Mouse (Mus musculus): ENCODE results near the gene H2al1b.
A peak's percentile ranks its signal among the peaks of the same experiment; 100 is the strongest.
"Not testable (repeated sequence)": the region's sequence is repeated elsewhere in the genome, so short reads cannot be mapped to it uniquely, and the experiment has no call there.

H2al1b gene

DNA sequence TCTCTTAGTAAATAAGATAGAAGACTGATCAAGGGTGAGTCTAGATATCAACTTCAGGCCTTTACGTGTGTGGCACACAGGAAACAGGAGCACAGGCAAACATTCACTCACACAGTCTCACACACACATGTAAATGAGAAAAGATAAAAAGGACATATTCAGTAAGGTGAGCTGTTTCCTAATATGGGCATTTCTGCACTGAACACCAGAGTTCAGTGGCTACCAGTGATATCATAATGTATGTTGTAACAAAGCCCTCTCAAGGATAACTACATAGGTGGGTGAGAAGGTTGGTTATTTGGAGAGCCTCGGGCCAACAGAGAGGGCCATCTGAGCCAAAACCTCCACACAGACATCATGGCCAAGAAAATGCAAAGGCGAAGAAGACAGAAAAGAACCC is at the start of gene H2al1b:
H2al1b (plus strand) TSS at position 301 of the 400 bp plus-strand sequence.
- DNase-seq, result not testable (repeated sequence)

GRCm38 (mm10) chrX:11254062-11254461 is 48.2 kb upstream of the H2al1b start:
- DNase-seq, result no peak

DNA sequence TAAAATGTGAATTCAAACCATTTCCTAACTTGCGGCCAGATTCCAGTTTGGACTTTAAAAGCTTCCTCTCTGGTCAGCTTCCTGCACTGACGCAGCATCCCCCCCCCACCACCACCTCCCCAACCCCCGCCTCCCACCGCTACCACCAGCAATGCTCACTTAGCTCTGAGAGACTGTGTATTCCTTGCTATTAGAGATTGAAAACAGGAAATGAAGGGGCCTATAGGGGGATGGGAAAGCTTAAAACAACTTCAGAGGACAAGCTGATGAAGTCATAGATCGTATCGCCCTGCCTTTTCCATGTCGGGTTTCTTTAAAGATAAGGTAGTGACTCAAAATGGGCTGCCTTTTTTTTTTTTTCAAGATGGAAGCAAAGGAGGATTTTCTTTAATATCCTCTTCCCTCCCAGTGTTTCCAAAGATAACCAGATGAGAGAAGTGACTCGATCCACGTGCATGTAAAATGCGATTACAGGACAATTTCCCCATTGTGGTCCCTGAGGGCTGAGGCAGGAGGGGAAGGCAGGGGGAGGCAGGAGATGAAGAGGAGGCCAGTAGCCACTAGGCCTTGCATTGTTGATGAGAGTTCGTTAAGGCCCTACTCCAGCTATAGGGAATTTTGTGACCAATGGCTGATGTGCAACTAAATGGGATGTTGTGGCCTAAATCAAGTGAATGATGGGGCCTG is 47.6 kb upstream of the H2al1b start:
- no peak for DNase-seq

GRCm38 (mm10) chrX:11255564-11256360 is 46.5 kb upstream of the H2al1b start:
- no peak for DNase-seq

DNA sequence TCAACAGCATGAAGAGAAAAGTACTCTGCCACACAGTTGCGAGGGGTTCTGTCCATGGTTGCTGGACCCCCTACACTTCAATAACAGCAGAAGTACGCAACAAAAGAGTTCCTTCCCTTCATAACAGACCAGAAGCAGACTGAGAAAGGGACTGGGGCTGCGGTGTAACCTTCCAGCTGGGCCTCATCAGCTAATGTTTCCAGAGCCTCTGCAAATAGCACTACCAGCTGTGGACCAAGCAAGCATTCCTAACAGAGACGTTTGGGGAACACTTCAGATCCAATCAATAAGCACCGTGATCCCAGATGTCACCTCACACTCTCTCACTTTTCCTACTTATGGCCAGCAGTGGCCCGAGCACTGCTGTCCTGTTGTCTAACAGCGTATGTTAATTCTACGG is 37.3 kb upstream of the H2al1b start:
- DNase-seq, result no peak

- DNase-seq, result no peak
These were observed 34.4 kb upstream of the H2al1b start for GRCm38 (mm10) chrX:11267791-11268190.

- DNase-seq, result peak; percentile 19
These were observed 33.2 kb upstream of the H2al1b start for GRCm38 (mm10) chrX:11269074-11269473.

- DNase-seq, result no peak
These were observed 29.0 kb upstream of the H2al1b start for GRCm38 (mm10) chrX:11273190-11273589.

DNA sequence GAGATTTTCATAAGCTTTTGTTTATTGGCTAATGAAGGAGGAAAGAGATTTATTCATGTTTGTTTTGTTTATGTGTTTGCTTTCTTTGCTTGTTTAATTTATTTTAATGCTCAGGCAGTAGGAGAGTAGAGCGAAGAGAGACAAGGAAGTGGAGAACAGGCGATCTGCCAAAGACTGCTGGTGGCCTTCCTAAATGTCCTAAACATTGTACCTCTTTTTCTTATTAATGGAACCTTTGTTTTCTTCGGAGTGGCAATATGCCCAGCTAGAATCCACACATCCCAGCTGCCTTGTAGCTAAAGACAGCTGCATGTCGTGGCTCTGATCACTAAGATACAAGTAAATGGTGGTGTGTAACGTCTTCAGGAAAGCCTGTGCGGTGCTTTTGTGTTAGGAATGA is 25.1 kb upstream of the H2al1b start:
- no peak for DNase-seq

GRCm38 (mm10) chrX:11280741-11281140 is 21.5 kb upstream of the H2al1b start:
- no peak for DNase-seq

DNA sequence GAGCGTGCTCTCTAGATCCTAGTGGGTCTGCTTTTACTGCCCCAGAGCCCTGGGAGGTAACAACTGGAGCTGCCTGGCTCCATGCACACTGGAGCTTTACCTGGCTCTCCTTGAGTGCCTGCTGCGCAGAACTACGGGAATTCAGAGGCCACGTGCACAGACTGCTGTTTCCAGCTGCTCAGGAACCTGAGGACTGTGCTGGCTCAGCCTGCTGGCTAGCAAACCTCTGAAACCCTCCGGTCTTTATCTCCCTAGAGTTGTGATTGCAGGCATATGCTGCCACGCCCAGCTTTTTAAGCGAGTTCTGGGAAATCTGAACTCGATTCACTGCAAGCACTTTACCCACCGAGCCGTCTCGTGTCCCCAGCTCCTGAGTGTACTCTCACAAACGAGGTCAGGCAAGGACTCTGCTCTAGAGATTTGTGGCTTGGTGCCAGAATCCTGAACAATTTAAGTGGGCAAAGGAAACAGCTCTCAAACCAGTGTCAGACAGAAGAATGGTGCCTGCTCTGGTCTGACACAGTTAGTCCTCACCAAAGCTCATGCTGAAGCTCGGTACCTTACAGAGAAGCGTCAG is 13.8 kb upstream of the H2al1b start:
- no peak for DNase-seq

DNA sequence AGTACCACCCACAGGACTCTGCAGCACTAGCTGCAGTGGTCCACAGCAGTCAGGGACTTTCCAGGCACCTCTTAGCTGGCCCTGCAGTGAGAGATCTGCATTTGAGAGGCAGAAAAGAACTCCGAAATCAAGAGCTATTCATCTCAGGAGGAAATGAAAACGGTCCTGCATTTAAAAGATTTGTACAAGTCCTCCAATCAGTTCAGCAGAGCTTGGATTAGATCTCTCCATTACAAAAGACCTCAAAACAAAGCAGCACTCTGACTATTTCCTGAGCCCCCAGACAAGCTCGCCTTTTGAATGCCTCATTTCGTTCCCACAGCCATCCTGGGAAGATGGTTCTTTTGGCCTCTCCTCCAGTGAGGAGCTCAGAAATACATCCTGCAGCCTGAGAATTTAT is 13.0 kb upstream of the H2al1b start:
- no peak for DNase-seq

DNA sequence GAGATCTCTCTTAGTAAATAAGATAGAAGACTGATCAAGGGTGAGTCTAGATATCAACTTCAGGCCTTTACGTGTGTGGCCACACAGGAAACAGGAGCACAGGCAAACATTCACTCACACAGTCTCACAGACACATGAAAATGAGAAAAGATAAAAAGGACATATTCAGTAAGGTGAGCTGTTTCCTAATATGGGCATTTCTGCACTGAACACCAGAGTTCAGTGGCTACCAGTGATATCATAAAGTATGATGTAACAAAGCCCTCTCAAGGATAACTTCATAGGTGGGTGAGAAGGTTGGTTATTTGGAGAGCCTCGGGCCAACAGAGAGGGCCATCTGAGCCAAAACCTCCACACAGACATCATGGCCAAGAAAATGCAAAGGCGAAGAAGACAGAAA is 3.3 kb upstream of the H2al1b start, which contains the start of gene H2al1a:
H2al1a (plus strand) TSS at position 301 of the 400 bp plus-strand sequence.
- not testable (repeated sequence) for DNase-seq

DNA sequence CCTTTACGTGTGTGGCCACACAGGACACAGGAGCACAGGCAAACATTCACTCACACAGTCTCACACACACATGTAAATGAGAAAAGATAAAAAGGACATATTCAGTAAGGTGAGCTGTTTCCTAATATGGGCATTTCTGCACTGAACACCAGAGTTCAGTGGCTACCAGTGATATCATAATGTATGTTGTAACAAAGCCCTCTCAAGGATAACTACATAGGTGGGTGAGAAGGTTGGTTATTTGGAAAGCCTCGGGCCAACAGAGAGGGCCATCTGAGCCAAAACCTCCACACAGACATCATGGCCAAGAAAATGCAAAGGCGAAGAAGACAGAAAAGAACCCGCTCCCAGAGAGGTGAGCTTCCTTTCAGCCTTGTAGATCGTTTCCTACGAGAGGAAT is 3.1 kb downstream of the H2al1b start, which contains the start of gene H2al1c:
H2al1c (plus strand) TSS at position 301 of the 400 bp plus-strand sequence.
- not testable (repeated sequence) for DNase-seq

GRCm38 (mm10) chrX:11308524-11308923 is 6.3 kb downstream of the H2al1b start, which contains the start of gene H2al1d:
Gene H2al1d (plus strand): TSS chrX:11308824.
- DNase-seq, result not testable (repeated sequence)

DNA sequence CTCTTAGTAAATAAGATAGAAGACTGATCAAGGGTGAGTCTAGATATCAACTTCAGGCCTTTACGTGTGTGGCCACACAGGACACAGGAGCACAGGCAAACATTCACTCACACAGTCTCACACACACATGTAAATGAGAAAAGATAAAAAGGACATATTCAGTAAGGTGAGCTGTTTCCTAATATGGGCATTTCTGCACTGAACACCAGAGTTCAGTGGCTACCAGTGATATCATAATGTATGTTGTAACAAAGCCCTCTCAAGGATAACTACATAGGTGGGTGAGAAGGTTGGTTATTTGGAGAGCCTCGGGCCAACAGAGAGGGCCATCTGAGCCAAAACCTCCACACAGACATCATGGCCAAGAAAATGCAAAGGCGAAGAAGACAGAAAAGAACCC is 9.4 kb downstream of the H2al1b start, which contains the start of gene H2al1e:
H2al1e (plus strand) TSS at position 301 of the 400 bp plus-strand sequence.
- not testable (repeated sequence) for DNase-seq

DNA sequence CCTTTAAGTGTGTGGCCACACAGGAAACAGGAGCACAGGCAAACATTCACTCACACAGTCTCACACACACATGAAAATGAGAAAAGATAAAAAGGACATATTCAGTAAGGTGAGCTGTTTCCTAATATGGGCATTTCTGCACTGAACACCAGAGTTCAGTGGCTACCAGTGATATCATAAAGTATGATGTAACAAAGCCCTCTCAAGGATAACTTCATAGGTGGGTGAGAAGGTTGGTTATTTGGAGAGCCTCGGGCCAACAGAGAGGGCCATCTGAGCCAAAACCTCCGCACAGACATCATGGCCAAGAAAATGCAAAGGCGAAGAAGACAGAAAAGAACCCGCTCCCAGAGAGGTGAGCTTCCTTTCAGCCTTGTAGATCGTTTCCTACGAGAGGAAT is 12.6 kb downstream of the H2al1b start, which contains the start of gene H2al1f:
H2al1f (plus strand) TSS at position 301 of the 400 bp plus-strand sequence.
- not testable (repeated sequence) for DNase-seq

- not testable (repeated sequence) for DNase-seq
These were observed 15.7 kb downstream of the H2al1b start, which contains the start of gene H2al1g for GRCm38 (mm10) chrX:11317956-11318355. Gene H2al1g (plus strand): TSS chrX:11318256.

DNA sequence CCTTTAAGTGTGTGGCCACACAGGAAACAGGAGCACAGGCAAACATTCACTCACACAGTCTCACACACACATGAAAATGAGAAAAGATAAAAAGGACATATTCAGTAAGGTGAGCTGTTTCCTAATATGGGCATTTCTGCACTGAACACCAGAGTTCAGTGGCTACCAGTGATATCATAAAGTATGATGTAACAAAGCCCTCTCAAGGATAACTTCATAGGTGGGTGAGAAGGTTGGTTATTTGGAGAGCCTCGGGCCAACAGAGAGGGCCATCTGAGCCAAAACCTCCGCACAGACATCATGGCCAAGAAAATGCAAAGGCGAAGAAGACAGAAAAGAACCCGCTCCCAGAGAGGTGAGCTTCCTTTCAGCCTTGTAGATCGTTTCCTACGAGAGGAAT is 19.0 kb downstream of the H2al1b start, which contains the start of gene H2al1h:
H2al1h (plus strand) TSS at position 301 of the 400 bp plus-strand sequence.
- not testable (repeated sequence) for DNase-seq

DNA sequence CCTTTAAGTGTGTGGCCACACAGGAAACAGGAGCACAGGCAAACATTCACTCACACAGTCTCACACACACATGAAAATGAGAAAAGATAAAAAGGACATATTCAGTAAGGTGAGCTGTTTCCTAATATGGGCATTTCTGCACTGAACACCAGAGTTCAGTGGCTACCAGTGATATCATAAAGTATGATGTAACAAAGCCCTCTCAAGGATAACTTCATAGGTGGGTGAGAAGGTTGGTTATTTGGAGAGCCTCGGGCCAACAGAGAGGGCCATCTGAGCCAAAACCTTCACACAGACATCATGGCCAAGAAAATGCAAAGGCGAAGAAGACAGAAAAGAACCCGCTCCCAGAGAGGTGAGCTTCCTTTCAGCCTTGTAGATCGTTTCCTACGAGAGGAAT is 22.1 kb downstream of the H2al1b start, which contains the start of gene H2al1i:
H2al1i (plus strand) TSS at position 301 of the 400 bp plus-strand sequence.
- not testable (repeated sequence) for DNase-seq

DNA sequence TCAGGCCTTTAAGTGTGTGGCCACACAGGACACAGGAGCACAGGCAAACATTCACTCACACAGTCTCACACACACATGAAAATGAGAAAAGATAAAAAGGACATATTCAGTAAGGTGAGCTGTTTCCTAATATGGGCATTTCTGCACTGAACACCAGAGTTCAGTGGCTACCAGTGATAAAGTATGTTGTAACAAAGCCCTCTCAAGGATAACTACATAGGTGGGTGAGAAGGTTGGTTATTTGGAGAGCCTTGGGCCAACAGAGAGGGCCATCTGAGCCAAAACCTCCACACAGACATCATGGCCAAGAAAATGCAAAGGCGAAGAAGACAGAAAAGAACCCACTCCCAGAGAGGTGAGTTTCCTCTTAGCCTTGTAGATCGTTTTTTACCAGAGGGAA is 25.3 kb downstream of the H2al1b start, which contains the start of gene H2al1j:
H2al1j (plus strand) TSS at position 301 of the 400 bp plus-strand sequence.
- DNase-seq, result not testable (repeated sequence)

DNA sequence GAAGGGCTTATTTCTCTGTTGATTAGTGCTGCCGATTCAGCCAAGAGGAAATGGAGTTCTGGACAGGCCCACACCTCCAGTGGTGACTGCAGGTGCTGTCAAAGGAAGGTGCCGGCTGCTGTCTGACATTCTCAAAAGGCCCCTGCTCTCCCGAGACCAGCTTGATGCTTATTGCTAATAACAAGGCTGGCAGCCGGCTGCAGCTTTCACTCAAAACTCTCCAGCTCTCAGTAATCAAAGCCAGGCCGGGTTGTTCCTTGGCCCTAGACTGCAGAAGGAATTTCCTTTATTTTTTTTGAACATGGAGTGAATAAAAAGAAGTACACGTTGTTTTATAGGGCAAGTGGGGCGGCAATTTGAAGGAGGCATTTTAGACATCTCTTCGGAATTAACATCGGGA is 43.5 kb downstream of the H2al1b start:
- peak; percentile 19 to 29 for DNase-seq

DNA sequence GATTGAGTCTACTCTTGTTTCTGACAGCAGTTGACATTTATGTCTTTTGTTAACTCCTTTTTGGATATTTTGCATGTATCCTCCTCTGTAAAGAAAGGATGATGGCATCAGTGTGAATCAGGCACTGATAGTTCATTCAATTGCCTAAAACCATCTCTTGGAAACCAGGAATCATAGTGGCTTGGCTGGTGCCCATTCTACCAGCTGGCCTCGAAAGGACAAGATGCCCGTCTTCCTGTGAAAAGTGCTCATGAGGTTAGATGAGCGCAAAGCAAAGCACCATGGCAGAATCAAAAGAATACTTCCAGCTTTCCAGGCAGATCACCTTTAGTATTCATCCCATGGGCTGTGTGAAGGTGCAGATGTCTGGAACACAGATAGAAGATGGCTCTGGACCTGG is 44.5 kb downstream of the H2al1b start:
- DNase-seq, result peak; percentile 24 to 48
